Mouse (Mus musculus) megakaryocyte, embryonic 14.5 days (primary cell): ENCODE data around the gene Ptpn14. TPM values are rescaled to one million over a fixed set of nuclear protein-coding genes. Genes with fewer than 3 reads are reported as not detected.

Source experiments
- H3K27me3 ChIP-seq: replicated peaks from 2 replicates; pipeline ENCODE3; 2012; ENCODE audit warnings: inconsistent platforms
- H3K36me3 ChIP-seq: replicated peaks from 2 replicates; pipeline ENCODE3; 2012; ENCODE audit warnings: low read length, inconsistent platforms, mixed read lengths
- H3K4me1 ChIP-seq: 2 replicates; pipeline ENCODE4 v1.6.1; 2012; ENCODE audit warnings: inconsistent platforms
- H3K4me3 ChIP-seq: replicated peaks from 2 replicates; pipeline ENCODE3; 2012; ENCODE audit warnings: moderate library complexity, mild to moderate bottlenecking, inconsistent platforms
- H3K9me3 ChIP-seq: 2 replicates; pipeline ENCODE4 v1.6.1; 2012; ENCODE audit warnings: inconsistent platforms
- FLI1 ChIP-seq: IDR thresholded peaks from 2 replicates; pipeline ENCODE4 v1.6.1; 2012; ENCODE audit warnings: low read length, inconsistent platforms, mixed read lengths
- GATA1 ChIP-seq: IDR thresholded peaks from 3 replicates; pipeline ENCODE4 v1.6.1; 2012; ENCODE audit warnings: mixed read lengths, low read length, inconsistent platforms, borderline replicate concordance
- polyA plus RNA-seq: library from polyadenylated mRNA; stranded (reverse); fragments of >175 nt; gene quantifications from 2 replicates; pipeline ENCODE4 v1.2.3, GENCODE M21; 2012; ENCODE audit warnings: low replicate concordance; ENCODE audit not compliant: insufficient read depth

Gene Ptpn14
- polyA plus RNA-seq, 1 experiment: 0.15 TPM

DNA sequence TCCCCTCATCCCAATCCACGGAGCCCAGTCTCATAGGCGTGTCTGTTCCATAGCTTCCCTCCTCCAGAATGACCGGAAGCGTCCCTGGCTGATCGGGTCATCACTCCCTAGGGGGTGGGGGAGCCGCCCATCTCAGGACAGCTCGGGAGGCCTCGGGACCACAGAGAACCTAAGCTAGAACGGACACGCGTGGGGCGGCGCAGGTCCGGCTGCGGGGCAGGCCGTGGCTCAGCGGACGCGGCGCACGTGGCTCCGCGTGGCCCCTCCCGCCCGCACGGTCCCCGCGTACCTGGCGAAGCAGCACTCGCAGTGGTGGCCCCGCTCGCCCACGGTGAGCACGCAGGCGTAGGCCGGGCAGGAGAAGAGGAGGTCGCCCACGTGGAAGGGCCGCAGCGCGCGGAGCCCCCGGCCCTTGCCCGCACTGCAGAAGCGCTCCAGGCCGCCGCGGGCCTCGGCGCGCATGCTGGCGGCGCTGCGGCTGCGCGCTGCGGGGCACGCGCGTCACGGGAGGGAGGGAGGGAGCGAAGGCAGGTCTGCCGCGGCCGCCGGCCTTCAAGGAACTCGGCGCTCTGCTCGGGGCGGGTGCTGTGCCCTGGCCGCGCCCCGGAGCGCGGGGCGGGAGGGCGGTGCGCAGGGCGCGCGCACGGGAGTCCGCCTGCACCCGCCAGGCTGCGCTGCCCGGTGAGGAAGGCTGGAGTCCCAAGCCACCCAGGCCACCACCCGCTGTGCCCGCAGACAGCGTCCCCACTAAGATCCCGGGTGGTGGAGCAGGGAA lies 193.9 kb downstream of the Ptpn14 start, which contains the start of gene Smyd2:
TSS of gene Smyd2 (minus strand) at position 546 of the 775 bp plus-strand sequence.
- H3K27me3 ChIP-seq: peaks cover 2% of the 10 kb centered on the region
- peak within 1 kb of the TSS; percentile 97 for H3K4me3 ChIP-seq
- no peaks in the 10 kb centered on the region for H3K9me3 ChIP-seq
- H3K4me1 ChIP-seq: peaks cover 50% of the 10 kb centered on the region
- TF ChIP-seq FLI1: no peak
- no peak for TF ChIP-seq GATA1
- H3K36me3 ChIP-seq: no peaks in the 10 kb centered on the region

DNA sequence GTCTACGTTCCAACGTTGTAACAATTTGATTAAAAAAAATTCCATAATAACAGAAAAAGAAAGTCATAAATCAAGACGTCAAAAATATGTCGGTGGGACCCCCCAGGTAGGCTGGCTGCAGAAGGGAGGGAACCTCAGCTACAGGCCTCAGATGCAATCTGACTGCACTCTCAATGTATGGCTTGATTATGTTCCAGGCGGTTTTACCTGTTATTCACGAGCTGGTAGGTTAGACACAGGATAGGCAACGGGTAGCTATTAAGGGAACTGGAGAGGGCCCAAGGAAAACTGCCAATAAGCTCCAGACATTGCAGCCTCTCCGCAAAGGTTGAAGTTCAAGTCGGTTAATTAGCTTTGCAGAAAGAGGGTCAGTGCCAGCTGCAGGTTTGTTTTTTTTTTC lies 194.7 kb downstream of the Ptpn14 start:
- Histone ChIP-seq H3K4me3 (peak overlapping the region; percentile 97), H3K4me1 (peaks cover 46% of the 10 kb centered on the region), H3K27me3 (peaks cover 2% of the 10 kb centered on the region), H3K36me3 (no peaks in the 10 kb centered on the region), H3K9me3 (no peaks in the 10 kb centered on the region)
- TF ChIP-seq GATA1 (no peak), FLI1 (no peak)

GRCm38 (mm10) chr1:189923157-189923556 lies 195.1 kb downstream of the Ptpn14 start:
- Histone ChIP-seq H3K4me3 (no peak overlapping the region), H3K9me3 (no peaks in the 10 kb centered on the region), H3K4me1 (peaks cover 45% of the 10 kb centered on the region), H3K36me3 (no peaks in the 10 kb centered on the region), H3K27me3 (peaks cover 2% of the 10 kb centered on the region)
- TF ChIP-seq FLI1 (no peak), GATA1 (no peak)

DNA sequence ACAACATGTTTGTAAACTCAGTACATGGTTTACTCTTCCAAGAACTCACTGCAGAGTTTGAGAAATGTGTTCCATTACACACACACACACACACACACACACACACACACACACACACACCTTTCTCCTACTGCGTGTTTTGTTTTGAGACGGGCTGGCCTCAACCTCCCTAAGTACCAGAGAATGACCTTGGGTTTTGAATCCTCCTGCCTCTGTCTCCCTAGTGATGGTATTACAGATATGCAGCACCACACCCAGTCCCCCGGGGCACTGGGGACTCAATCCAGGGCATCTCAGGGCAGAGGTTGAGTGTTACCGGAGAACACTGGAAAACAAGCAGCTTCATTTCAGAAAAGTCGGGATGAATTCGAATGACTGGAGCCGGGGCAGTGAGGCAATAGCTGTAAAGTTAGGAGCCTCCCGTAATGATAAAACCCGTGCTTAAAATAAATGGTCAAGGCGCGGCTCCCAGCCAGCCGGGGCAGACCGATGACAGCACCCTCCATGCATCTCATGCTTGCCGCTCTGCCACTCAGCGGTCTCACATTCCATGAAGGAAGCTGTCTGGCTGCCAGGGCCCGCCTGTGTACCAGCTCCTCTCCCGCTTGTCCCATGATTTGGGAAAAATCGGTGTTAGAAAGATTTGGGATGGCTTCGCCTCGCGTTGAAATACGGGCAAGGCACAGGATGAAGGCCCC lies 196.0 kb downstream of the Ptpn14 start:
- Histone ChIP-seq H3K4me1 (peaks cover 37% of the 10 kb centered on the region), H3K9me3 (no peaks in the 10 kb centered on the region), H3K4me3 (no peak overlapping the region), H3K36me3 (no peaks in the 10 kb centered on the region), H3K27me3 (peaks cover 2% of the 10 kb centered on the region)
- TF ChIP-seq GATA1 (no peak), FLI1 (no peak)

DNA sequence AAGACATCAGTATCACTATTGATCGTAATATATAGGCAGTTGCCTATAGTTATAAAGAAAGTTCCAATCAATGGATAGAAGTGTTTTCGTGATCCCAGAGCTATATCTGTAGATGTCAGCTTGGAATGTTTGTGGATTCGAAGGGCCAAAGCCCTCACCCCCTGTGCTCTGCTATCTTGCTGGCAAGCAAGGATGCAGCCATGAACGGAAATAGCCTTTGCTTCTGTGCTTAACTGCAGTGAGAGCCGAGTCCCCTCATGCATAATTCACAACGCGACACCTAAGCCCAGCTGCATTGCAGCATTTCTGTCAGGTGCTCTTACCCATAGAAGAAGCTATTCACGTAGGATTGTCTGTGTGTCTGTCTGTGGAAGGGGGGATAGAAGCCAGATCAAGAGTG lies 198.2 kb downstream of the Ptpn14 start:
- Histone ChIP-seq H3K36me3 (no peaks in the 10 kb centered on the region), H3K9me3 (no peaks in the 10 kb centered on the region), H3K27me3 (peaks cover 2% of the 10 kb centered on the region), H3K4me3 (no peak overlapping the region), H3K4me1 (peaks cover 20% of the 10 kb centered on the region)
- TF ChIP-seq FLI1 (no peak), GATA1 (no peak)

Other genes starting within 250 kb of the Ptpn14 start
- gene Cenpf, start 40.2 kb upstream of the Ptpn14 start, polyA plus RNA-seq: 1.2 TPM in 2 replicates
- gene Smyd2, start 194.1 kb downstream of the Ptpn14 start, polyA plus RNA-seq: 8.2 and 15.2 TPM in 2 replicates